Mouse (Mus musculus): ENCODE data around the gene Olfr638. TPM values are rescaled to one million over a fixed set of nuclear protein-coding genes. Genes with fewer than 3 reads are reported as not detected.

Gene Olfr638
- not detected for total RNA-seq (2023)

DNA sequence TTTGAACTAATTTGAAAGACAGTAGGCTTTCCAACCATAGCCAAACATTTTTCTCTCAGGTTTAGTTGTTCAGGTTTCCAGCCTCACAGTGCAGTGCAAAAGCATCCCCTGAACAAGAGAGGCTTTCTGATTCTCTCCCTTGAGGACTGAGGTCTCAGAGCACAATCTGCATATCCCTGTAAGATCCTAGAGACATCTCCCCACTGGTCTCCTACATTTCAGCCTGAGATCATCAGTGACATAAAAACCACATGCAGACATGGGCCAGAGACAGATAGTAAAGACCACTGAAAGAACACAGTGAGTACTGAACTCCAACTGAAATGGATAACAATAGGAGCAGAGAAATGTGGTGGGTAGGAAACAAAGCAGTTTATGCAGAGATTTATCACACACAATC lies at the start of gene Olfr638:
Gene Olfr638 (plus strand): TSS at position 301 of the 400 bp plus-strand sequence.

DNA sequence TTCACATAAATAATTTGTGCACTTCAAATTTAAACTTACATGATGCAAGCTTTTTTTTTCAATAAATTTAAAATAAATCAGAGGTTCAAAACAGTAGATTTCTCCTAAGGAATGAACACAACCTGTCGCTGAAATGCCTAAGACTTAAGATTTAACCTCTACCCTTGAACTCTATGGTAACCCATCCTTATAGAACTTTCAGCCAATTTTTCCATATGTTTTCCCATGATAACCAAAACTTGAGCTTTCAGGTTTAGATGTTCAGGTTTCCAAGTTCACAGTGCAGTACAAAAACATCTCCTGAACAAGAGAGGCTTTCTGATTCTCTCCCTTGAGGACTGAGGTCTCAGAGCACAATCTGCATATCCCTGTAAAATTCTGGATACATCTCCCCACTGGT lies 27.7 kb upstream of the Olfr638 start, which contains the start of gene Olfr635:
Gene Olfr635 (plus strand): TSS at position 301 of the 400 bp plus-strand sequence.

GRCm38 (mm10) chr7:104017203-104017602 lies 18.7 kb downstream of the Olfr638 start, which contains the start of gene Olfr639:
Gene Olfr639 (minus strand): TSS chr7:104017303.

GRCm38 (mm10) chr7:104025473-104025872 lies 26.9 kb downstream of the Olfr638 start, which contains the start of gene Olfr640:
Gene Olfr640 (minus strand): TSS chr7:104025573.

GRCm38 (mm10) chr7:104035145-104035544 lies 36.6 kb downstream of the Olfr638 start, which contains the start of gene Olfr641:
Gene Olfr641 (plus strand): TSS chr7:104035445.

DNA sequence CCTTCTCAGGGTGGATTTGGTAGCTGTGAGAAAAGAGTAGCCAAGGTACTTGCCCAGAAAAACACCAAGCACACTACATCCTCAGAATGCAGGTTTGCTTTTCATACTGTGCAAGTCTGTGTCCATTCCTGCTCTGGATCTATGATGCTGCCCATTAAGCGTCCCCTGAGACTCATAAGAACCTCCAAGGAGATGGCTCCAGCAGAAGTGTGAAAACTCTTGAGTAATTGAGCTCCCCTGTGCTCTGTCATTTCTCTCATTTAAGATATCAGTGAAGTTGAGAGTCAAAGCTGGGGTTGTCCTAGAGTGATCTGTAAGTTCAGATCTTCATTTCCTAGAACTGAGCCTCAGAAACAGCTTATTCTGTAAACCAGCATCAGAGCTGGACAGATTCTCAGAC lies 54.0 kb downstream of the Olfr638 start, which contains the start of gene Olfr642:
Gene Olfr642 (minus strand): TSS at position 101 of the 400 bp plus-strand sequence.

Other genes starting within 250 kb of the Olfr638 start
- gene Olfr630, start 241.4 kb upstream of the Olfr638 start, total RNA-seq (2023), result not detected
- gene Olfr69, start 227.2 kb upstream of the Olfr638 start, total RNA-seq (2023), result not detected
- not detected for gene Olfr68, start 219.0 kb upstream of the Olfr638 start, total RNA-seq (2023)
- not detected for gene Olfr67, start 206.9 kb upstream of the Olfr638 start, total RNA-seq (2023)
- 492 TPM for gene Hbb-bt, start 184.8 kb upstream of the Olfr638 start, total RNA-seq (2023)
- gene Hbb-bs, start 170.7 kb upstream of the Olfr638 start, total RNA-seq (2023), result 2,802 TPM
- not detected for gene Hbb-bh2, start 158.2 kb upstream of the Olfr638 start, total RNA-seq (2023)
- not detected for gene Hbb-bh1, start 155.6 kb upstream of the Olfr638 start, total RNA-seq (2023)
- gene Hbb-y, start 145.5 kb upstream of the Olfr638 start, total RNA-seq (2023), result not detected
- not detected for gene Olfr66, start 112.5 kb upstream of the Olfr638 start, total RNA-seq (2023)
- not detected for gene Olfr64, start 104.3 kb upstream of the Olfr638 start, total RNA-seq (2023)
- not detected for gene Olfr65, start 95.3 kb upstream of the Olfr638 start, total RNA-seq (2023)
- not detected for gene Olfr631, start 69.9 kb upstream of the Olfr638 start, total RNA-seq (2023)
- not detected for gene Olfr632, start 64.4 kb upstream of the Olfr638 start, total RNA-seq (2023)
- gene Olfr633, start 54.3 kb upstream of the Olfr638 start, total RNA-seq (2023), result not detected
- gene Olfr635, start 27.6 kb upstream of the Olfr638 start, total RNA-seq (2023), result not detected
- gene Olfr639, start 18.6 kb downstream of the Olfr638 start, total RNA-seq (2023), result not detected
- not detected for gene Olfr640, start 26.8 kb downstream of the Olfr638 start, total RNA-seq (2023)
- gene Olfr641, start 36.7 kb downstream of the Olfr638 start, total RNA-seq (2023), result not detected
- not detected for gene Olfr642, start 53.9 kb downstream of the Olfr638 start, total RNA-seq (2023)
- not detected for gene 4930516K23Rik, start 62.7 kb downstream of the Olfr638 start, total RNA-seq (2023)
- not detected for gene Olfr644, start 73.1 kb downstream of the Olfr638 start, total RNA-seq (2023)
- not detected for gene Olfr645, start 86.7 kb downstream of the Olfr638 start, total RNA-seq (2023)
- not detected for gene Olfr646, start 106.1 kb downstream of the Olfr638 start, total RNA-seq (2023)
- not detected for gene Ubqln5, start 131.1 kb downstream of the Olfr638 start, total RNA-seq (2023)
- not detected for gene Olfr643, start 138.7 kb downstream of the Olfr638 start, total RNA-seq (2023)
- gene Ubqln3, start 144.5 kb downstream of the Olfr638 start, total RNA-seq (2023), result not detected
- not detected for gene Ubqlnl, start 151.8 kb downstream of the Olfr638 start, total RNA-seq (2023)
- gene Olfm5, start 166.1 kb downstream of the Olfr638 start, total RNA-seq (2023), result not detected
- gene Olfr648, start 184.6 kb downstream of the Olfr638 start, total RNA-seq (2023), result not detected
- not detected for gene Olfr649, start 197.2 kb downstream of the Olfr638 start, total RNA-seq (2023)
- gene Trim6, start 220.0 kb downstream of the Olfr638 start, total RNA-seq (2023), result 0.50 TPM
- gene Trim34a, start 245.7 kb downstream of the Olfr638 start, total RNA-seq (2023), result 26.2 TPM

All from CD4-positive naive resting alpha-beta T cell, adult 76 days (primary cell).